Mouse (Mus musculus): ENCODE measurements around the gene Krtap22-2. TPM values are rescaled to one million over a fixed set of nuclear protein-coding genes. Genes with fewer than 3 reads are reported as not detected.

Gene Krtap22-2
- not detected in 2 replicates for polyA plus RNA-seq (2012; ENCODE audit: low replicate concordance)

GRCm38 (mm10) chr16:89010659-89011058 lies at the start of gene Krtap22-2:
Gene Krtap22-2, minus strand, starts transcription at chr16:89010759.

DNA sequence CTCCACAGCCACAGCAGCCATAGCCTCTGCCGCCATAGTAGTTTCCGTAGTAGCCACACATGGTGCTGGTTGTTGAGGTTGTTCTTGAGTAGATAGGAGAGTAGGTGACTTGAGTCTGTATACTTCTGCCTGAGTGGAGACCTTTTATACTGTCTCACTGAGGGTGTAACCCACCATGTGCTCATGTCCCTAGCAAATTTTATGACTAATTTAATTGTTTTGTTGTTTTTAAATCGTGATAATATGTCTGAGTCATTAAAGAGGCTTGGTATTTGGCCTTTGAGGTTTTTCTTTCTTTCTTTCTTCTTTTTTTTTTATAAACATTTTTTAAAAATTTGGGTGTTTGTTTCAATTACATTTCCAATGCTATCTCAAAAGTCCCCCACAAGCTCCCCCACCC lies 37.2 kb upstream of the Krtap22-2 start, which contains the start of gene Krtap6-5:
Krtap6-5 (minus strand) TSS at position 101 of the 400 bp plus-strand sequence.

GRCm38 (mm10) chr16:89041372-89041771 lies 30.8 kb upstream of the Krtap22-2 start, which contains the start of gene Gm10228:
Gene Gm10228, minus strand, starts transcription at chr16:89041472.

GRCm38 (mm10) chr16:89031399-89031798 lies 20.8 kb upstream of the Krtap22-2 start, which contains the start of gene Krtap6-1:
Gene Krtap6-1, plus strand, starts transcription at chr16:89031699.

GRCm38 (mm10) chr16:89014984-89015383 lies 4.4 kb upstream of the Krtap22-2 start, which contains the start of gene Gm10229:
Gene Gm10229, plus strand, starts transcription at chr16:89015284.

GRCm38 (mm10) chr16:88962773-88963172 lies 47.8 kb downstream of the Krtap22-2 start, which contains the start of gene Krtap16-3:
Gene Krtap16-3, minus strand, starts transcription at chr16:88962873.

Other genes with a start within 250 kb of the Krtap22-2 start
- not detected in 2 replicates for gene 2310057N15Rik, start 236.6 kb downstream of the Krtap22-2 start, polyA plus RNA-seq (2012; ENCODE audit: low replicate concordance)
- not detected in 2 replicates for gene Gm5965, start 232.9 kb downstream of the Krtap22-2 start, polyA plus RNA-seq (2012; ENCODE audit: low replicate concordance)
- not detected in 2 replicates for gene Gm20741, start 198.5 kb downstream of the Krtap22-2 start, polyA plus RNA-seq (2012; ENCODE audit: low replicate concordance)
- gene Krtap15, start 190.5 kb downstream of the Krtap22-2 start, polyA plus RNA-seq (2012; ENCODE audit: low replicate concordance), result not detected in 2 replicates
- gene Krtap14, start 184.6 kb downstream of the Krtap22-2 start, polyA plus RNA-seq (2012; ENCODE audit: low replicate concordance), result not detected in 2 replicates
- not detected in 2 replicates for gene Krtap19-1, start 141.3 kb downstream of the Krtap22-2 start, polyA plus RNA-seq (2012; ENCODE audit: low replicate concordance)
- gene Krtap19-2, start 136.5 kb downstream of the Krtap22-2 start, polyA plus RNA-seq (2012; ENCODE audit: low replicate concordance), result not detected in 2 replicates
- gene Krtap19-3, start 132.7 kb downstream of the Krtap22-2 start, polyA plus RNA-seq (2012; ENCODE audit: low replicate concordance), result not detected in 2 replicates
- not detected in 2 replicates for gene Krtap19-4, start 125.7 kb downstream of the Krtap22-2 start, polyA plus RNA-seq (2012; ENCODE audit: low replicate concordance)
- gene Krtap19-5, start 114.3 kb downstream of the Krtap22-2 start, polyA plus RNA-seq (2012; ENCODE audit: low replicate concordance), result not detected in 2 replicates
- gene Krtap19-9b, start 78.5 kb downstream of the Krtap22-2 start, polyA plus RNA-seq (2012; ENCODE audit: low replicate concordance), result not detected in 2 replicates
- gene Krtap16-3, start 47.9 kb downstream of the Krtap22-2 start, polyA plus RNA-seq (2012; ENCODE audit: low replicate concordance), result not detected in 2 replicates
- not detected in 2 replicates for gene Gm10229, start 4.5 kb upstream of the Krtap22-2 start, polyA plus RNA-seq (2012; ENCODE audit: low replicate concordance)
- gene Krtap6-1, start 20.9 kb upstream of the Krtap22-2 start, polyA plus RNA-seq (2012; ENCODE audit: low replicate concordance), result not detected in 2 replicates
- gene Gm10228, start 30.7 kb upstream of the Krtap22-2 start, polyA plus RNA-seq (2012; ENCODE audit: low replicate concordance), result not detected in 2 replicates
- gene Krtap6-5, start 37.1 kb upstream of the Krtap22-2 start, polyA plus RNA-seq (2012; ENCODE audit: low replicate concordance), result not detected in 2 replicates
- gene 1110025L11Rik, start 53.2 kb upstream of the Krtap22-2 start, polyA plus RNA-seq (2012; ENCODE audit: low replicate concordance), result not detected in 2 replicates
- not detected in 2 replicates for gene Krtap6-3, start 73.3 kb upstream of the Krtap22-2 start, polyA plus RNA-seq (2012; ENCODE audit: low replicate concordance)
- not detected in 2 replicates for gene Gm6358, start 130.1 kb upstream of the Krtap22-2 start, polyA plus RNA-seq (2012; ENCODE audit: low replicate concordance)
- not detected in 2 replicates for gene Gm10061, start 140.3 kb upstream of the Krtap22-2 start, polyA plus RNA-seq (2012; ENCODE audit: low replicate concordance)
- not detected in 2 replicates for gene Gm9789, start 147.2 kb upstream of the Krtap22-2 start, polyA plus RNA-seq (2012; ENCODE audit: low replicate concordance)
- not detected in 2 replicates for gene Gm7735, start 158.7 kb upstream of the Krtap22-2 start, polyA plus RNA-seq (2012; ENCODE audit: low replicate concordance)
- not detected in 2 replicates for gene 1110057P08Rik, start 164.0 kb upstream of the Krtap22-2 start, polyA plus RNA-seq (2012; ENCODE audit: low replicate concordance)
- gene Krtap20-2, start 195.1 kb upstream of the Krtap22-2 start, polyA plus RNA-seq (2012; ENCODE audit: low replicate concordance), result not detected in 2 replicates

All from leukemia stem cell, adult 10-12 weeks (primary cell).